Mouse (Mus musculus): ENCODE measurements around the gene Elof1. TPM values are rescaled to one million over a fixed set of nuclear protein-coding genes. Genes with fewer than 3 reads are reported as not detected.
"Not testable (repeated sequence)": the region's sequence is repeated elsewhere in the genome, so short reads cannot be mapped to it uniquely, and the experiment has no call there.

The Elof1 gene
- polyA plus RNA-seq, 1 experiment from 2014 or later, result 176 TPM

- H3K27me3 ChIP-seq (ENCODE audit: insufficient read depth, poor library complexity, severe bottlenecking), result no peaks in the 10 kb centered on the region
- no peaks in the 10 kb centered on the region for H3K36me3 ChIP-seq
- H3K4me3 ChIP-seq, result no peak overlapping the region
- 83% methylated on average over 2 of the region's 2 CpGs for WGBS
- 0 out of 2 replicates have a peak, but pooled peaks cover 3% of the 10 kb centered on the region for H3K4me1 ChIP-seq
- H3K27ac ChIP-seq, result no peak overlapping the region
- DNase-seq (ENCODE audit: low spot score), result no peak
- peaks cover 3% of the 10 kb centered on the region; the same call in 1 of the 2 replicates for H3K9me3 ChIP-seq
These were observed 34.0 kb upstream of the Elof1 start for GRCm38 (mm10) chr9:22150946-22151345.

DNA sequence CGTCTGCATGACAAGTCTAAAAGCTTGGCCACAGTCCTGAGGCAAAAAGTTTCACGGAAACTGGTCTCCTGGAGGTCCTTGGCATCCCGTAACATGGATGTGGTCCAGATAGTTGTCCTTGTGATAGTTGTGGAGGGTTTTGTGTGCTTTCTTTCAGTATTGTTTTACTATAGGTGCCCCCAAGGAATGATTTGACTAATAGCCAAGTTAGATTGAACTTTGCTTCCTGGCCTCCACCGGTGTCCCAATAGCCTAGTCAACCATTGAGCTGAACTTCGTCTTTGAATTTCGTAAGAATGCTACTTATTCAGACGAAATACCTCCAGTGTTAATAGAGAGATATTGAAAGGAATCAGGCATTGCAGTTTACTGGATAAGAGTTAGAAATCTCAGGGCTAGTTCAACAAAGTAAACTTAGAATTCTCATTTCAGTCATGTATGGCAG lies 33.3 kb upstream of the Elof1 start:
- H3K27me3 ChIP-seq (ENCODE audit: insufficient read depth, poor library complexity, severe bottlenecking); H3K4me1 ChIP-seq; H3K36me3 ChIP-seq; H3K9me3 ChIP-seq; H3K27ac ChIP-seq; DNase-seq (ENCODE audit: low spot score); H3K4me3 ChIP-seq: not testable (repeated sequence)
- WGBS, result 78% methylated on average over 7 of the region's 7 CpGs

DNA sequence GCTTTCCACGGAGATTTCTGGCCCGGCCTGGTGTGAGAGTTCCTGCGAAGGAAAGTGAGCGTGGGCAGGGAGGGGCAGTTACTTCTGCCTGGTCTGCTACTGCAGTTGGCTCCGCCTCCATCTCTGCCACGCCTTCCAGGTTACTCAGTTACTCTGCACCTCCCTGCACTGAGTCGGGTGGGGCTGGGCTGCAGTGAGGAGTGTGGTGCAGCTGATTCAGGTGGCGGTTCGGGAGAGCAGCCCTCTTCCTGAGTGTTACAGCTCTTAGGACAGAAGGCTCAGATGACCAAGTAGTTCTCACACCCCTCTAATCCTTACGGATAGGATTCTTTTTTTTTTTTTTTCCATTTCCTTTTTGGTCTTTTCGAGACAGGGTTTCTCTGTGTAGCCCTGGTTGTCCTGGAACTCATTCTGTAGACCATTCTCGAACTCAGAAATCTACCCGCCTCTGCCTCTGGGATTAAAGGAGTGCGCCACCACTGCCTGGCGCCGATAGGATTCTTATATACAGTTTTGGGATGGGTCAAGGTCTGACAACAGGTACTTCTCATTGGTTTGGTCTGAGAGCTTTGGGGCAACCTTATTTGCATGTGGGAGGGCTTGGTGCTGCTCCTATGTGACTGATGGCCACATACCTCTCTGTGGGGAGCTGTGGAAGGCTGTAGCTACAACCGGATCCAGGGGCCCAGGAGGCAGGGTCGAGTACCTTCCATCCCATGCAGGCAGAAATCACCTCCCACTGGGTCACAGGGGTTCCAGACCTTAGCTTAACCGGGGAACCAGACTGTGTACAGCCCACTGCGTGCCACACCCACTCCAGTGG lies 32.7 kb upstream of the Elof1 start:
- 62% methylated on average over 20 of the region's 20 CpGs for WGBS
- H3K27ac ChIP-seq, result no peak overlapping the region

DNA sequence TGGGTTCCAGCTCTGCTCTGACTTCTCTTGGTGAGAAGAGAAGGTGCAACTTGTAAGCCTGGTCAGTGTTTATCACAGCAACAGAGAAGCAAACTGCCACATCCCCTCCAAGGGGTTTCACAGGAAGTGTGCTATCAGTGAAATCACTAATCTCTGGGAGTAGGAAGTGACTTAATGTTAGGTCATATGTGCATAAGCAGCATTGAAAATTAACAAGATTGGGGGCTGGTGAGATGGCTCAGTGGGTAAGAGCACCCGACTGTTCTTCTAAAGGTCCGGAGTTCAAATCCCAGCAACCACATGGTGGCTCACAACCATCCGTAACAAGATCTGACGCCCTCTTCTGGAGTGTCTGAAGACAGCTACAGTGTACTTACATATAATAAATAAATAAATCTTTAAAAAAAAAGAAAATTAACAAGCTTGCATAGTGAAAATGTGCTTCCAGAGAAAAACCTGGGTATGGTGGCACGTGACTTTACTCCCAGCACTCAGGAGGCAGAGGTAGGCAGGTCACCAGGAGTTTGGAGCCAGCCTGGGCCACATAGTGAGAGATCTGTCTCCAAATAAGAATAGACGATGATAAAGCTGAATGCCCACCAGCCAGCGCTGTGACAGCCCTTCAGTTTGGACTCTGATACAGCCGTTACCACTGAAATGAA lies 27.5 kb upstream of the Elof1 start:
- H3K27ac ChIP-seq, result no peak overlapping the region
- no peaks in the 10 kb centered on the region for H3K36me3 ChIP-seq
- no peak overlapping the region for H3K4me3 ChIP-seq
- H3K9me3 ChIP-seq, result peaks cover 3% of the 10 kb centered on the region; the same call in 1 of the 2 replicates
- H3K27me3 ChIP-seq (ENCODE audit: insufficient read depth, poor library complexity, severe bottlenecking), result no peaks in the 10 kb centered on the region
- 84% methylated on average over 8 of the region's 8 CpGs for WGBS
- no peak for DNase-seq (ENCODE audit: low spot score)
- H3K4me1 ChIP-seq, result no peaks in the 10 kb centered on the region

More for the DNA sequence above, 32.7 kb upstream of the Elof1 start:
- Histone ChIP-seq H3K4me1 (no peaks in the 10 kb centered on the region), H3K4me3 (no peak overlapping the region), H3K9me3 (peaks cover 3% of the 10 kb centered on the region; the same call in 1 of the 2 replicates), H3K27me3 (ENCODE audit: insufficient read depth, poor library complexity, severe bottlenecking) (no peaks in the 10 kb centered on the region), H3K36me3 (no peaks in the 10 kb centered on the region)
- DNase-seq (ENCODE audit: low spot score), result peak; percentile 90

DNA sequence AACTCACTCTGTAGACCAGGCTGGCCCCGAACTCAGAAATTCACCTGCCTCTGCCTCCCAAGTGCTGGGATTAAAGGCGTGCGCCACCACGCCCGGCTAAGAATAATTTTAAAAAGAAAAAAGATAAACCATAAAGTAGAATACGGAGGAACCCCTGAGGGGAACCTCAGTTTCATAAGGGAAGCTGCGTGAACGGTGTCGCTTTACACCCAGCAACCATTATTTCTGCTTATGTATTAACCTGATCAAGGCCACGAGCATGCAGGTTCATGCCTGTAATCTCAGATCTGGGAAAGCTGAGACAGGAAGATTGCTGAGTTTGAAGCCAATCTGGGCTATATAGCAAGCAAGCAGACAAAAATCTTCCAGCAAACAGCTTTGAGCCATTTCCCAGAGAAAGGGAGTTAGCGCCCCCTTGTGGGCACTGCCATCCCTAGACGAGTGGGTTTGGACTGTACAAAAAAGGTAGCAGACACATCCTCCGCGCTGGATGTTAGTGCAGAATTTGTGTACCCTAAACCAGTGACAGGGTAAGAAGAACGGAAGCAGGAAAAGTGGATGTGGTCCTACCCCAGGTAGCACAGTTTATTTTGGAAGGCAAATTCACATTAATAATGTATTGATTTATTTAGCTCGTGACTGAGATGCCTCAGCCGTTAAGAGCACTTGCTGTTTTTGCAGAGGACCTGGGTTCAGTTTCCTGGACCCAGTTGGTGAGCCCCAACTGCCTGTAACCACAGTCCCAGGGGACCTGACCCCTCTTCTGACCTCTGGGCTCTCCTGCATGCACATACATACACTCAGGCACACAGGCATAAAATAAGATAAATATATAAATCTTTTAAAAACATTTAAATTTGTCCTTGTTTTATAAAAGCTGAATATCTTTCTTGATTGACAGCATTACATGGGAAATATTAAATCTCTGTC lies 26.4 kb upstream of the Elof1 start:
- Histone ChIP-seq H3K4me3 (no peak overlapping the region), H3K4me1 (no peaks in the 10 kb centered on the region), H3K27ac (no peak overlapping the region), H3K9me3 (no peaks in the 10 kb centered on the region), H3K27me3 (ENCODE audit: insufficient read depth, poor library complexity, severe bottlenecking) (no peaks in the 10 kb centered on the region), H3K36me3 (no peaks in the 10 kb centered on the region)
- DNase-seq (ENCODE audit: low spot score), result peak; percentile 89
- 50% methylated on average over 17 of the region's 17 CpGs for WGBS

DNA sequence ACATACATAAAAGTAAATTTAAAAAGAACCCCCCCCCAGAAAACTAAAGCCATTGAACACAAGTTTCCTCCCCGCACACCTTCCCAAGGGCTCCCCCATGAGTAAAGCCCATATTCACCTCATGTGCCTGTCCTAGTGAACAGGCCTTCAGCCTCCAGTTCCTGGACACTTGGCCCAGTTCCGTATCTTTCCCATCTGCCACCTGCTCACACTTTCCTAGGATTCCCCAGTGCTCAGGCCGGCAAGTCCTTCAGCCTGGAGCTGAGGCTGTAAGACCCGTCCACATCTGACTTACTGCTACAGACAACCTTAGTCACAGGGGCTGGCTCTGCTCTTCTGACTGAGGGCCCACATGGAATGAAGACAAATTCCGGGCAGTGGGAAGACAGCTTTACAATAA lies 22.8 kb upstream of the Elof1 start:
- Histone ChIP-seq H3K27me3 (ENCODE audit: insufficient read depth, poor library complexity, severe bottlenecking) (peaks cover 16% of the 10 kb centered on the region; the same call in 1 of the 2 replicates), H3K27ac (no peak overlapping the region), H3K9me3 (no peaks in the 10 kb centered on the region), H3K36me3 (no peaks in the 10 kb centered on the region), H3K4me1 (peaks cover 8% of the 10 kb centered on the region; the same call in 1 of the 2 replicates), H3K4me3 (no peak overlapping the region)
- WGBS, result 87% methylated on average over 5 of the region's 5 CpGs
- DNase-seq (ENCODE audit: low spot score), result no peak

GRCm38 (mm10) chr9:22138480-22138879 lies 21.5 kb upstream of the Elof1 start:
- 32% methylated on average over 2 of the region's 2 CpGs for WGBS
- peaks cover 17% of the 10 kb centered on the region; the same call in 1 of the 2 replicates for H3K27me3 ChIP-seq (ENCODE audit: insufficient read depth, poor library complexity, severe bottlenecking)
- H3K9me3 ChIP-seq, result no peaks in the 10 kb centered on the region
- H3K4me1 ChIP-seq, result peaks cover 8% of the 10 kb centered on the region; the same call in 1 of the 2 replicates
- H3K27ac ChIP-seq, result no peak overlapping the region
- H3K4me3 ChIP-seq, result no peak overlapping the region
- H3K36me3 ChIP-seq, result no peaks in the 10 kb centered on the region
- no peak for DNase-seq (ENCODE audit: low spot score)

GRCm38 (mm10) chr9:22136765-22137547 lies 20.0 kb upstream of the Elof1 start:
- DNase-seq (ENCODE audit: low spot score), result peak; percentile 89
- Histone ChIP-seq H3K9me3 (no peaks in the 10 kb centered on the region), H3K4me3 (peak overlapping the region; percentile 37), H3K4me1 (peaks cover 11% of the 10 kb centered on the region), H3K36me3 (no peaks in the 10 kb centered on the region), H3K27ac (peak overlapping the region; percentile 67), H3K27me3 (ENCODE audit: insufficient read depth, poor library complexity, severe bottlenecking) (peaks cover 27% of the 10 kb centered on the region; the same call in 1 of the 2 replicates)
- WGBS, result 11% methylated on average over 23 of the region's 23 CpGs

DNA sequence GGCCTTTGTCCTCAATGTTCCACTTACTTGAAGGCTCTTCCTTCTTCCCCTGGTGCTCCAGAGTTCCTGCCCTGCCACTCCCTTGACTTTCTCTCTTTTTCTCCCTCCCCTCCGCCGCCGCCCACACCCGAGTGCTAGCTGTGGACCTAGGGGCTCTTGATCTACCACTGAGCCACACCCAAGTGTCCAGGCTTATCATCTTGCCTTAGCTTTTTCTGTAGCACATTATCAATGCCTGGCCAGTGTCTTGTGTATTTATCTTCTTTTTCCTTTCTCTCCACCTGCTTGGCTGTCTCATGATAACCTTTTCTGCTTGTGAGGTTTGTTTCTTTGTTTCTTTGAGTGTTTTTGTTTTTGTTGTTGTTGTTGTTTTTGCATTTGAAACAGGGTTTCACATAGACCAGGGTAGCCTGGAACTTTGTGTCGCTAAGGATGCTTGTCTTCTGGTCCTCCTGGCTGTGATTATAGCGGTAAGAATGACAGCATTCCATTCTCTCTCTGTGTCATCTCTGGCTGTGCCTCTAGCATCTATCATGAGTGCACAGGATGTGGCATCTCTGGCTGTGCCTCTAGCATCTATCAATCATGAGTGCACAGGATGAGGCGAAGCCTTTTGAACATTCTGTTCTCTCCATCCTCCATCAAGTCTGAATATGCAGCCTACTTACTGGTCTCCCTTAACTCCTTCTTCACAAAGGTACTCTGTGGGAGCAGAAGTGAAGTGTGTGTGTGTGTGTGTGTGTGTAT lies 18.8 kb upstream of the Elof1 start, which contains the start of gene Acp5:
TSS of gene Acp5 (minus strand) at position 68 of the 747 bp plus-strand sequence.
- Histone ChIP-seq H3K27me3 (ENCODE audit: insufficient read depth, poor library complexity, severe bottlenecking) (peaks cover 32% of the 10 kb centered on the region; the same call in 1 of the 2 replicates), H3K4me1 (peaks cover 21% of the 10 kb centered on the region), H3K9me3 (no peaks in the 10 kb centered on the region), H3K27ac (peak within 1 kb of the TSS; percentile 77), H3K36me3 (no peaks in the 10 kb centered on the region), H3K4me3 (peak within 1 kb of the TSS; percentile 45)
- WGBS, result 61% methylated on average over 7 of the region's 7 CpGs
- DNase-seq (ENCODE audit: low spot score), result peak; percentile 91

- H3K9me3 ChIP-seq, result no peaks in the 10 kb centered on the region
- H3K36me3 ChIP-seq, result no peaks in the 10 kb centered on the region
- H3K4me3 ChIP-seq, result peak overlapping the region; percentile 45
- H3K27me3 ChIP-seq (ENCODE audit: insufficient read depth, poor library complexity, severe bottlenecking), result peaks cover 37% of the 10 kb centered on the region; the same call in 1 of the 2 replicates
- WGBS, result 76% methylated on average over 9 of the region's 9 CpGs
- H3K4me1 ChIP-seq, result peaks cover 24% of the 10 kb centered on the region
- DNase-seq (ENCODE audit: low spot score), result no peak
- H3K27ac ChIP-seq, result peak overlapping the region; percentile 77
These were observed 18.1 kb upstream of the Elof1 start for GRCm38 (mm10) chr9:22134988-22135643.
